Mouse (Mus musculus) MEL (cell line): Measurements from ENCODE around the gene Lsm12.

Experiments used
- CHD2 ChIP-seq: IDR thresholded peaks from 2 replicates; pipeline ENCODE4 v1.6.1; 2011; ENCODE audit warnings: low read length, improper control_type of control experiment
- CTCF ChIP-seq, 3 experiments: IDR thresholded peaks in 2 of 3; conservative IDR thresholded peaks in 1 of 3; 2 replicates each; pipeline ENCODE4 v1.5.1; 2011 to 2012; ENCODE audit warnings: low read length in 3 of 3, low read depth in 2 of 3, mild to moderate bottlenecking in 2 of 3, improper control_type of control experiment in 1 of 3, inconsistent platforms in 1 of 3, mixed read lengths in 1 of 3, moderate library complexity in 1 of 3; ENCODE audit not compliant: control insufficient read depth in 1 of 3, insufficient read depth in 1 of 3, poor library complexity in 1 of 3, severe bottlenecking in 1 of 3
- E2F4 ChIP-seq: IDR thresholded peaks from 2 replicates; pipeline ENCODE4 v1.6.1; 2011; ENCODE audit warnings: low read depth, low read length, improper control_type of control experiment, borderline replicate concordance
- JUND ChIP-seq: IDR thresholded peaks from 2 replicates; pipeline ENCODE4 v1.6.1; 2011; ENCODE audit warnings: low read depth, mild to moderate bottlenecking, improper control_type of control experiment, low read length
- MAX ChIP-seq: IDR thresholded peaks from 2 replicates; pipeline ENCODE4 v1.6.1; 2011; ENCODE audit warnings: low read length, improper control_type of control experiment
- POLR2A ChIP-seq, 2 experiments: IDR thresholded peaks; 2 replicates each; pipeline ENCODE4 v1.6.1; 2011 to 2012; ENCODE audit warnings: low read length in 2 of 2, mild to moderate bottlenecking in 2 of 2, control low read depth in 1 of 2, improper control_type of control experiment in 1 of 2, low read depth in 1 of 2, moderate library complexity in 1 of 2; ENCODE audit not compliant: control insufficient read depth in 1 of 2, insufficient read depth in 1 of 2, poor library complexity in 1 of 2
- TCF12 ChIP-seq: IDR thresholded peaks from 2 replicates; pipeline ENCODE4 v1.6.1; 2014; ENCODE audit warnings: low read depth, mild to moderate bottlenecking, inconsistent platforms, low read length, improper control_type of control experiment, moderate library complexity
- USF2 ChIP-seq, 2 experiments: IDR thresholded peaks; 2 replicates each; pipeline ENCODE4 v1.6.1; 2011 to 2012; ENCODE audit warnings: improper control_type of control experiment in 2 of 2, low read length in 2 of 2, borderline replicate concordance in 1 of 2, inconsistent platforms in 1 of 2, low read depth in 1 of 2, mild to moderate bottlenecking in 1 of 2; ENCODE audit not compliant: insufficient read depth in 1 of 2
- ZMIZ1 ChIP-seq: IDR thresholded peaks from 2 replicates; pipeline ENCODE4 v1.6.1; 2012; ENCODE audit warnings: low read depth, mild to moderate bottlenecking, inconsistent platforms, low read length, improper control_type of control experiment, moderate library complexity

DNA sequence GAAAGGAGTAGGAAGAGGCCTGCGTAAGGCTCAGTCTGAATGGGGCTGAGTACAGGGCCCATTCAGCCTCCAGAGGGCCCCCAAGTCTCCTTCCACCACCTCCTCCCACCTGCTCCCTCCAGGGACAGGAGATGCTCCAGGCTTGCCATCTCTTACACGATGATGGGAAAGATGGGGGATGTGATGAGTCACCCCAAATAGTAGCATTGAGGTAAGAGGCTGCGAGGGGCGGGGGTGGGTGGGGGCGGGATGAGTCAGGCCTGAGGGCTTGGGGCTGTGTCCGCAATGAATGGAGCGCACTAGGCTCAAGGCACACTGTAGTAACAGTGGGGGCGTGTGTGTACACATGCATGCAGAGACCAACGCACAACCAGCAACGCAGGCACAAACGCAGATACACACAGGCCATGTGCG is 16.3 kb upstream of the Lsm12 start:
- TF ChIP-seq CTCF (IDR thresholded peaks at IDR 0.05 in 2 of 3, conservative IDR thresholded peaks at IDR 0.05 in 1 of 3; ENCODE audit: control insufficient read depth in 1 of 3, insufficient read depth in 1 of 3, low read depth in 2 of 3, low read length in 3 of 3, poor library complexity in 1 of 3, severe bottlenecking in 1 of 3) (peak in 2 of 3 experiments; percentile 30 to 35; a peak in 4 of 6 replicates), MAX (no peak), CHD2 (no peak), TCF12 (no peak), ZMIZ1 (no peak), POLR2A (IDR thresholded peaks at IDR 0.05; ENCODE audit: control insufficient read depth in 1 of 2, insufficient read depth in 1 of 2, low read depth in 1 of 2, low read length in 2 of 2, poor library complexity in 1 of 2) (no peak), JUND (no peak), E2F4 (no peak), USF2 (IDR thresholded peaks at IDR 0.05; ENCODE audit: borderline replicate concordance in 1 of 2, insufficient read depth in 1 of 2, low read depth in 1 of 2, low read length in 2 of 2) (no peak)
